Mouse (Mus musculus) hindbrain, embryonic 11.5 days (tissue): Measurements from ENCODE around the gene Zfp523. TPM values are rescaled to one million over a fixed set of nuclear protein-coding genes. Genes with fewer than 3 reads are reported as not detected.
A peak's percentile ranks its signal among the peaks of the same experiment; 100 is the strongest.

Source experiments
- ATAC-seq: fragments of 200-750 bp; cut with Nextera tagmentation; 2 replicates; pipeline ENCODE4 v1.8.0; 2017; ENCODE audit warnings: mild to moderate bottlenecking, moderate TSS enrichment, moderate library complexity; ENCODE audit not compliant: low FRiP score
- DNase-seq: peaks from one replicate; pipeline ENCODE4 v3.0.0-alpha.2; 2015; ENCODE audit warnings: low spot score
- H3K27ac ChIP-seq: fragments of 300-500 bp; sonication (generic); 2 replicates; pipeline ENCODE4 v1.5.1; 2014; ENCODE audit warnings: mild to moderate bottlenecking, low read depth, low read length
- H3K27me3 ChIP-seq: fragments of 300-500 bp; sonication (generic); 2 replicates; pipeline ENCODE4 v1.6.1; 2014; ENCODE audit warnings: mild to moderate bottlenecking, low read length, moderate library complexity, mixed read lengths; ENCODE audit not compliant: control insufficient read depth, insufficient read depth
- H3K36me3 ChIP-seq: fragments of 300-500 bp; sonication (generic); 2 replicates; pipeline ENCODE4 v1.6.1; 2014; ENCODE audit warnings: mild to moderate bottlenecking, low read length, moderate library complexity, mixed read lengths; ENCODE audit not compliant: control insufficient read depth, insufficient read depth
- H3K4me1 ChIP-seq: fragments of 300-500 bp; sonication (generic); replicated peaks from 2 replicates; pipeline ENCODE4 v1.6.1; 2014; ENCODE audit warnings: low read length, mixed read lengths; ENCODE audit not compliant: control insufficient read depth, insufficient read depth
- H3K4me2 ChIP-seq: fragments of 300-500 bp; sonication (generic); replicated peaks from 2 replicates; pipeline ENCODE4 v1.6.1; 2014; ENCODE audit warnings: mild to moderate bottlenecking, low read depth, low read length
- H3K4me3 ChIP-seq: fragments of 300-500 bp; sonication (generic); 2 replicates; pipeline ENCODE4 v1.5.1; 2014; ENCODE audit warnings: low read depth, low read length
- H3K9ac ChIP-seq: fragments of 300-500 bp; sonication (generic); 2 replicates; pipeline ENCODE4 v1.6.1; 2014; ENCODE audit warnings: low read depth, low read length
- H3K9me3 ChIP-seq: fragments of 300-500 bp; sonication (generic); 2 replicates; pipeline ENCODE4 v1.6.1; 2016; ENCODE audit warnings: low read length; ENCODE audit not compliant: control insufficient read depth
- WGBS: fragments of 180-500 bp; shearing (Covaris S2); extraction: QIAGEN DNeasy Blood & Tissue Kit; methylation state at CpG from one replicate; pipeline ENCODE4 v1.1.7; 2014; 5-methylcytosine and 5-hydroxymethylcytosine counted together
- polyA plus RNA-seq: library from polyadenylated mRNA; unstranded; fragments of >200 nt; fragmentation: Nextera tagmentation; extraction: Ambion mirVana; gene quantifications from 2 replicates; pipeline ENCODE4 v1.2.1, GENCODE M21; 2014

Gene Zfp523
- polyA plus RNA-seq, 1 experiment from 2014 or later: 29.5 TPM

GRCm38 (mm10) chr17:28138685-28139084, 38.2 kb upstream of the Zfp523 start:
- ATAC-seq: no peak
- no peak for DNase-seq
- H3K27me3 ChIP-seq: no peaks in the 10 kb centered on the region
- no peak overlapping the region for H3K4me3 ChIP-seq
- H3K36me3 ChIP-seq: no peaks in the 10 kb centered on the region
- no peak overlapping the region for H3K9ac ChIP-seq
- H3K4me2 ChIP-seq: no peak overlapping the region
- no peaks in the 10 kb centered on the region for H3K9me3 ChIP-seq
- WGBS: 65% methylated on average over 9 of the region's 9 CpGs
- H3K4me1 ChIP-seq: peaks cover 9% of the 10 kb centered on the region; the same call in 1 of the 2 replicates
- H3K27ac ChIP-seq: no peak overlapping the region

- Histone ChIP-seq H3K9ac (no peak overlapping the region; the same call in 1 of the 2 replicates), H3K27ac (peak overlapping the region; percentile 97; the same call in 1 of the 2 replicates), H3K4me2 (peak overlapping the region; percentile 96; the same call in 1 of the 2 replicates), H3K36me3 (no peaks in the 10 kb centered on the region), H3K4me3 (no peak overlapping the region), H3K9me3 (no peaks in the 10 kb centered on the region), H3K4me1 (peaks cover 17% of the 10 kb centered on the region), H3K27me3 (no peaks in the 10 kb centered on the region)
- 8% methylated on average over 13 of the region's 13 CpGs for WGBS
- no peak for ATAC-seq
- no peak for DNase-seq
Measured at GRCm38 (mm10) chr17:28140431-28141204, 36.3 kb upstream of the Zfp523 start.

GRCm38 (mm10) chr17:28141205-28141650, 35.7 kb upstream of the Zfp523 start:
- WGBS: 2% methylated on average over 15 of the region's 15 CpGs

GRCm38 (mm10) chr17:28141771-28142699, 34.9 kb upstream of the Zfp523 start, which contains the start of gene Scube3:
Scube3 (plus strand) TSS chr17:28142141.
- peak within 1 kb of the TSS; percentile 81 for H3K9ac ChIP-seq
- ATAC-seq: peak; percentile 77
- peak within 1 kb of the TSS; percentile 97 for H3K27ac ChIP-seq
- H3K4me3 ChIP-seq: peak within 1 kb of the TSS; percentile 82
- no peaks in the 10 kb centered on the region for H3K36me3 ChIP-seq
- H3K27me3 ChIP-seq: no peaks in the 10 kb centered on the region
- peak within 1 kb of the TSS; percentile 96 for H3K4me2 ChIP-seq
- 1% methylated on average over 69 of the region's 97 CpGs for WGBS
- H3K4me1 ChIP-seq: peaks cover 24% of the 10 kb centered on the region
- no peaks in the 10 kb centered on the region for H3K9me3 ChIP-seq
- peak; percentile 81 for DNase-seq

More at GRCm38 (mm10) chr17:28141205-28141650, 35.7 kb upstream of the Zfp523 start:
- Histone ChIP-seq H3K4me1 (peaks cover 20% of the 10 kb centered on the region), H3K4me2 (peak overlapping the region; percentile 96), H3K36me3 (no peaks in the 10 kb centered on the region), H3K9ac (peak overlapping the region; percentile 81), H3K27ac (peak overlapping the region; percentile 97), H3K4me3 (peak overlapping the region; percentile 82), H3K27me3 (no peaks in the 10 kb centered on the region), H3K9me3 (no peaks in the 10 kb centered on the region)
- ATAC-seq (peak; percentile 41; the same call in 1 of the 2 replicates), DNase-seq (peak; percentile 70)

GRCm38 (mm10) chr17:28142700-28143610, 34.0 kb upstream of the Zfp523 start:
- Histone ChIP-seq H3K9ac (peak overlapping the region; percentile 81), H3K27ac (peak overlapping the region; percentile 97), H3K4me2 (peak overlapping the region; percentile 96), H3K4me3 (peak overlapping the region; percentile 82), H3K27me3 (no peaks in the 10 kb centered on the region), H3K9me3 (no peaks in the 10 kb centered on the region), H3K4me1 (peaks cover 24% of the 10 kb centered on the region), H3K36me3 (no peaks in the 10 kb centered on the region)
- DNase-seq (peak; percentile 63), ATAC-seq (no peak)
- under 1% methylated on average over 33 of the region's 33 CpGs for WGBS

GRCm38 (mm10) chr17:28143751-28144150, 33.2 kb upstream of the Zfp523 start:
- Histone ChIP-seq H3K4me1 (peaks cover 24% of the 10 kb centered on the region), H3K27ac (no peak overlapping the region), H3K4me3 (peak overlapping the region; percentile 82), H3K36me3 (no peaks in the 10 kb centered on the region), H3K9me3 (no peaks in the 10 kb centered on the region), H3K27me3 (no peaks in the 10 kb centered on the region), H3K9ac (peak overlapping the region; percentile 21; the same call in 1 of the 2 replicates), H3K4me2 (peak overlapping the region; percentile 96)
- DNase-seq (peak; percentile 60), ATAC-seq (no peak)
- WGBS: under 1% methylated on average over 9 of the region's 9 CpGs

GRCm38 (mm10) chr17:28144241-28144640, 32.7 kb upstream of the Zfp523 start:
- Histone ChIP-seq H3K4me2 (peak overlapping the region; percentile 96), H3K4me1 (peaks cover 26% of the 10 kb centered on the region), H3K27ac (no peak overlapping the region), H3K9ac (no peak overlapping the region; the same call in 1 of the 2 replicates), H3K27me3 (no peaks in the 10 kb centered on the region), H3K36me3 (no peaks in the 10 kb centered on the region), H3K9me3 (no peaks in the 10 kb centered on the region), H3K4me3 (peak overlapping the region; percentile 82)
- DNase-seq (no peak), ATAC-seq (no peak)
- 3% methylated on average over 6 of the region's 6 CpGs for WGBS

GRCm38 (mm10) chr17:28148288-28148687, 28.6 kb upstream of the Zfp523 start:
- Histone ChIP-seq H3K4me2 (no peak overlapping the region), H3K9ac (no peak overlapping the region), H3K27me3 (no peaks in the 10 kb centered on the region), H3K9me3 (no peaks in the 10 kb centered on the region), H3K27ac (no peak overlapping the region), H3K4me1 (peaks cover 17% of the 10 kb centered on the region), H3K4me3 (no peak overlapping the region), H3K36me3 (no peaks in the 10 kb centered on the region)
- WGBS: 68% methylated on average over 3 of the region's 3 CpGs
- ATAC-seq (no peak), DNase-seq (no peak)
